Mouse (Mus musculus): ENCODE measurements at regions not wholly inside any gene's neighbourhood (a gene's known extent, or its start where the extent isn't known, plus 50 kb on each side); places are given as distances from the start of the nearest gene placed in this dataset.

DNA sequence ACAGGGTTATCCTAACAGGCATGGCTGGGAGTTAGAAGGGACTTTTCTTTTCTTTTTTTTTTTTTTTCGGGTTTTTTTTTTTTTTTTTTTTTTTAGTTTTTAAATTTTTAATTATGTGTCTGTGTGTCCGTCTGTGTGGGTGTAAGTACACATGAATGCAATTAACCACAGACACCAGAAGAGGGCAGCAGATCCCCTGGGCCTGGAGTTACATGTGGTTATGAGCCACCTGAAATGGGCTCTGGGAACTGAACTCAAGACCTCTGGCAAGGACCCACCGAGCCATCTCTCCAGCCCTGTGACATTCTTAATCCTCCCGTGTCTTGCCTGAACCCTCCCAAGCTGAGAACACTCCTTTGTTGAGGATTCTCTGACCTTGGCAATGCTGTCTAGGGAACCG lies 157.0 kb downstream of the Zfp36l2 start:
- Histone ChIP-seq H3K36me3 (ENCODE audit: control insufficient read depth, insufficient read depth, low read length) (no peaks in the 10 kb centered on the region), H3K27me3 (ENCODE audit: control insufficient read depth, insufficient read depth, low read length) (no peaks in the 10 kb centered on the region), H3K4me3 (replicated peaks; ENCODE audit: low read length) (no peak overlapping the region), H3K9ac (ENCODE audit: low read length) (no peak overlapping the region), H3K4me1 (ENCODE audit: control insufficient read depth, insufficient read depth, low read length) (peaks cover 29% of the 10 kb centered on the region), H3K4me2 (ENCODE audit: low read depth, low read length) (no peak overlapping the region), H3K9me3 (replicated peaks; ENCODE audit: control insufficient read depth, low read length) (no peaks in the 10 kb centered on the region), H3K27ac (ENCODE audit: low read length) (peak overlapping the region; percentile 57; the same call in 1 of the 2 replicates)
- no peak for ATAC-seq (ENCODE audit: insufficient read depth, low FRiP score)
- WGBS, result 80% methylated on average over 5 of the region's 5 CpGs

DNA sequence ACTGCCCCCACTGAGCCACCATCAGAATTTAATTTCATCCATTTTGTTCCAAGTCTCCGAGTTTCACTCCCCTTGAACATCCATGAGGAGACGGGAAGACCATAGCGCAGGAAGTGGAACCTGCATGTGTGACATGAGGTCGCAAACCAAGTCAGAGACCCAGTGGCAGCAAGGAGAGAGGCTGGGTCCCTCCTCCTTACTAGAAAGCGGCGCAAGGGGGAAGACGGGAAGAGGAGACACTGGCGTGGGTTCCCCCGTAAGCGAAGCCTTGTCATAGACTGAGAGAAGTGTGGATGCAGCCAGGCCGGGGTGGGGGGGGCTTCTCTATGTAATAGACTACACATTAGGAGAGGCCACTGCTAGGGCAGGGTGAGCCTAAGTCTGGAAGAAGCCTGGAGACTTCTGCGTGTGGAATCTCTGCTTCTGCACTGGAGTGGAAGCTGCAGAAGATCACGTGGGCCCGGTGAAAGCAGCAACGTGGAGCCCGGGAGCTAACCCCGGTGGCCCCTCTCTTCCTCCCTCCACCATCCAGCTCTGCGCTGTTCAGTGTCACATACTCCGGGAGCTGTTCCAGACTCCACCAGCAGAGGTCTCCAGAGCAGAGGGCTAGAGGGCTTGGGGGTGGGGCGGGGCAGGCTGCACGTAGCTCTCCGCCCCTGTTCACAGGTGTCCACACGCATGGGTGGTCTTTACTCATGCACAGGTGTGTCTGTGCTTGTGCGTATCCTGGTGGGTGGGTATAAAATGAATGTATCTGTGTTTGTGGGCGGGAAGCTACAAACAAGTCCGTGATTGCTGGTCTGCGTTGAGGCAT lies 159.4 kb downstream of the Zfp36l2 start:
- 25% methylated on average over 27 of the region's 27 CpGs for WGBS
- peak overlapping the region; percentile 48 for H3K4me2 ChIP-seq (ENCODE audit: low read depth, low read length)
- peak overlapping the region; percentile 21; the same call in 1 of the 2 replicates for H3K4me3 ChIP-seq (replicated peaks; ENCODE audit: low read length)
- H3K27ac ChIP-seq (ENCODE audit: low read length), result peak overlapping the region; percentile 94
- peak overlapping the region; percentile 65 for H3K9ac ChIP-seq (ENCODE audit: low read length)
- ATAC-seq (ENCODE audit: insufficient read depth, low FRiP score), result peak; percentile 68; the same call in 1 of the 2 replicates
- no peaks in the 10 kb centered on the region for H3K27me3 ChIP-seq (ENCODE audit: control insufficient read depth, insufficient read depth, low read length)
- H3K9me3 ChIP-seq (replicated peaks; ENCODE audit: control insufficient read depth, low read length), result 0 out of 2 replicates have a peak, but pooled peaks cover 3% of the 10 kb centered on the region
- H3K4me1 ChIP-seq (ENCODE audit: control insufficient read depth, insufficient read depth, low read length), result peaks cover 29% of the 10 kb centered on the region
- H3K36me3 ChIP-seq (ENCODE audit: control insufficient read depth, insufficient read depth, low read length), result no peaks in the 10 kb centered on the region

DNA sequence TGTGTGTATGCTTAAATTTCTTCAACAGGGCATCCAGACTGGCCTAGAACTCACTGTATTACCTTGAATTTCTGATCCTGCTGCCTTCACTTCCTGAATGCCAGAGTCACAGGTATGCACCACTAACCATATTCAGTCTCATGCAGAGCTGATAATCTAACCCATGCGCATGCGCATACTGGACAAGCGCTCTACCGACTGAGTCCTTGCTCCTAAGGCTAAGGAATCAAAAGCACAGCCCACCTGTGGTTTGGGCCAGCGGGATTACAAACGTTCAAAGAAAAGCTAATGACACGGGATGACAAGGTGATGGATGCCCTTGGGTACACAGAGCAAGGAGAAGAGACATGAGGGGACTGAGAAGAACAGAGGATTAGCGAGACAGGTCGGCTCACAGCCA lies 160.5 kb downstream of the Zfp36l2 start:
- peak overlapping the region; percentile 94 for H3K27ac ChIP-seq (ENCODE audit: low read length)
- no peaks in the 10 kb centered on the region for H3K27me3 ChIP-seq (ENCODE audit: control insufficient read depth, insufficient read depth, low read length)
- no peaks in the 10 kb centered on the region for H3K36me3 ChIP-seq (ENCODE audit: control insufficient read depth, insufficient read depth, low read length)
- H3K9me3 ChIP-seq (replicated peaks; ENCODE audit: control insufficient read depth, low read length), result 0 out of 2 replicates have a peak, but pooled peaks cover 3% of the 10 kb centered on the region
- H3K4me2 ChIP-seq (ENCODE audit: low read depth, low read length), result peak overlapping the region; percentile 25; the same call in 1 of the 2 replicates
- no peak for ATAC-seq (ENCODE audit: insufficient read depth, low FRiP score)
- H3K4me3 ChIP-seq (replicated peaks; ENCODE audit: low read length), result no peak overlapping the region
- H3K9ac ChIP-seq (ENCODE audit: low read length), result peak overlapping the region; percentile 65; the same call in 1 of the 2 replicates
- 51% methylated on average over 9 of the region's 9 CpGs for WGBS
- H3K4me1 ChIP-seq (ENCODE audit: control insufficient read depth, insufficient read depth, low read length), result peaks cover 28% of the 10 kb centered on the region

DNA sequence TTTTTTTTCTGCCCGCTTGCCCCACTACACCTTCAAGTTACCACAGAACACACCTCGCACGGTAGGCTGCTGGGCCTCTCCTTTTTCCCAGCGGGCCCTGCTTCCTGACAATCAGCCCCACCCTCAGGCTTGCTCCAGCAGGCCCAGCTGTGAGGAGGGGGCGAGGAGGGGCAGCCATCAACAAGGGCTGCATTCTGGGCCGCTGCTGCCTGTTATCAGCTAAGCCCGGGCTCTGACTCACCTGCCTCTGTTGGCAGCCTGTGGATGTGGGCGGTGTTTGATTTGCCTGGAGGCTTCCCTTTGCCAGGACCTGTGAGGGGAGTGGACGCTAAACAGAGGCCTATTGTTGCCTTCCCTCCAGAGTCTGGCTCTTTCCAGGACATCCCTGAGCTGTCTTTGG lies 161.6 kb downstream of the Zfp36l2 start:
- Histone ChIP-seq H3K36me3 (ENCODE audit: control insufficient read depth, insufficient read depth, low read length) (no peaks in the 10 kb centered on the region), H3K27ac (ENCODE audit: low read length) (peak overlapping the region; percentile 97), H3K4me3 (replicated peaks; ENCODE audit: low read length) (peak overlapping the region; percentile 10; the same call in 1 of the 2 replicates), H3K9ac (ENCODE audit: low read length) (peak overlapping the region; percentile 49; the same call in 1 of the 2 replicates), H3K4me1 (ENCODE audit: control insufficient read depth, insufficient read depth, low read length) (peaks cover 22% of the 10 kb centered on the region), H3K9me3 (replicated peaks; ENCODE audit: control insufficient read depth, low read length) (0 out of 2 replicates have a peak, but pooled peaks cover 3% of the 10 kb centered on the region), H3K27me3 (ENCODE audit: control insufficient read depth, insufficient read depth, low read length) (no peaks in the 10 kb centered on the region), H3K4me2 (ENCODE audit: low read depth, low read length) (peak overlapping the region; percentile 44; the same call in 1 of the 2 replicates)
- 31% methylated on average over 9 of the region's 9 CpGs for WGBS
- peak; percentile 90 for ATAC-seq (ENCODE audit: insufficient read depth, low FRiP score)

DNA sequence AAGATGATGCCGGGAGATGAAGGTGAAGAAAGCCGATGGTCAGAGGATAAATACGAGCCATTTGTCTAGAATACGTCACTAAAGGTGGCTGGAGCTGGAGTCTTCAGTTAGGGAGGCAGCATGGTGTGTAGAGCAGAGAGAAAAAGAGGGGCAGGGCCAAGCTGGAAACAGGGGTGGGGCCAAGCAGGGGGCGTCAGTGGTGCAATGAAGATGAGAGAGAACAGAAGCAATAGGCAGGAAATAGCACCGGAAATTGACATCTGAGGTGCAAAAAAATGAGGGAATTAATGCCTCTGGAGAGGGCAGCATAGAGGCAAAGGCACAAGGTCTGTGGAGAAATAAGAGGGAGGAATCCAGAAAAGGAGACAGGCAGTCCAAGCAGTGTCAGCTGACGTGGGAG lies 165.4 kb downstream of the Zfp36l2 start:
- no peaks in the 10 kb centered on the region for H3K36me3 ChIP-seq (ENCODE audit: control insufficient read depth, insufficient read depth, low read length)
- peaks cover 11% of the 10 kb centered on the region; the same call in 1 of the 2 replicates for H3K4me1 ChIP-seq (ENCODE audit: control insufficient read depth, insufficient read depth, low read length)
- no peak overlapping the region for H3K4me2 ChIP-seq (ENCODE audit: low read depth, low read length)
- 0 out of 2 replicates have a peak, but pooled peaks cover 3% of the 10 kb centered on the region for H3K9me3 ChIP-seq (replicated peaks; ENCODE audit: control insufficient read depth, low read length)
- 83% methylated on average over 7 of the region's 7 CpGs for WGBS
- no peak for ATAC-seq (ENCODE audit: insufficient read depth, low FRiP score)
- H3K9ac ChIP-seq (ENCODE audit: low read length), result no peak overlapping the region
- no peak overlapping the region for H3K27ac ChIP-seq (ENCODE audit: low read length)
- no peak overlapping the region for H3K4me3 ChIP-seq (replicated peaks; ENCODE audit: low read length)
- no peaks in the 10 kb centered on the region for H3K27me3 ChIP-seq (ENCODE audit: control insufficient read depth, insufficient read depth, low read length)

DNA sequence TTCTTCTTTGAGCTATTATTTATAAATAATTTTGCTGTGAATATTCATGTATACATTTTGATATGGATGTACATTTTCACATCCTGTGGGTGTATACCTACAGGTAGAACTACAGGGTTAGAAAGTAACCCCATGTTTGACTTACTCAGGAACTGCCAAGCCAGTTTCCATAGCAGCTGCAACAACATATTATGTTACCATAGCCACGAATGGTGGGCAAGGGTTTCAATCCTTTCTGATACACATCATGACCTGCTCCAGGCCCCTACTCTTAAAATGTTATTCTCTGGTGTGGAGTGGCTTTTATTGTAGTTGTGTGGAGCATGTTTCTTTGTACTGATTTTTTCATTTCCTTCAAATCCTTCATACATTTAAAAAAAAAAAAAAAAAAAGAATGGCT lies 168.9 kb downstream of the Zfp36l2 start:
- no peak overlapping the region for H3K27ac ChIP-seq (ENCODE audit: low read length)
- H3K9me3 ChIP-seq (replicated peaks; ENCODE audit: control insufficient read depth, low read length), result 0 out of 2 replicates have a peak, but pooled peaks cover under 1% of the 10 kb centered on the region

DNA sequence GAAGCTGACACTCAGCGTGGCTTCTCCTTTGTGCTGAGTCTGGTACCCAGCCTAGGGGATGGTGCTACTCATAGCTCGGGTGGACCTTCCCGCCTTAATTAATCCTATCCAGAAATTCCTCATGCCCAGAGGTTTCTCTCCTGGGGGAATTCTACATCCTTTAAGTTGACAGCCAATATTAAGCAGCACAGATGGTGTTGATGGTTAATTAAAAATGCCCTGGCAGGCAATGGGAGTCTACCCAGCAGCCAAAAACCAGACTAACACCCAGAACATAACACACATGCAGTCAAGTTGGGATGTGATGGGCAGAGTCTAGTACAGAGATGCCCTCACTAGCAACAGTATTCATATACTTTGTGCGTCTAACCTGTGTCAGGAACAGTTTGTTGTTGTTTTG lies 169.9 kb downstream of the Zfp36l2 start:
- Histone ChIP-seq H3K9me3 (replicated peaks; ENCODE audit: control insufficient read depth, low read length) (no peaks in the 10 kb centered on the region), H3K27me3 (ENCODE audit: control insufficient read depth, insufficient read depth, low read length) (no peaks in the 10 kb centered on the region), H3K27ac (ENCODE audit: low read length) (no peak overlapping the region), H3K9ac (ENCODE audit: low read length) (no peak overlapping the region), H3K36me3 (ENCODE audit: control insufficient read depth, insufficient read depth, low read length) (no peaks in the 10 kb centered on the region), H3K4me3 (replicated peaks; ENCODE audit: low read length) (no peak overlapping the region), H3K4me2 (ENCODE audit: low read depth, low read length) (no peak overlapping the region), H3K4me1 (ENCODE audit: control insufficient read depth, insufficient read depth, low read length) (peaks cover 8% of the 10 kb centered on the region; the same call in 1 of the 2 replicates)
- 85% methylated on average over 4 of the region's 4 CpGs for WGBS
- no peak for ATAC-seq (ENCODE audit: insufficient read depth, low FRiP score)

More for the DNA sequence above, 168.9 kb downstream of the Zfp36l2 start:
- H3K4me2 ChIP-seq (ENCODE audit: low read depth, low read length), result no peak overlapping the region
- H3K4me1 ChIP-seq (ENCODE audit: control insufficient read depth, insufficient read depth, low read length), result peaks cover 8% of the 10 kb centered on the region; the same call in 1 of the 2 replicates
- no peaks in the 10 kb centered on the region for H3K36me3 ChIP-seq (ENCODE audit: control insufficient read depth, insufficient read depth, low read length)
- H3K9ac ChIP-seq (ENCODE audit: low read length), result no peak overlapping the region
- H3K4me3 ChIP-seq (replicated peaks; ENCODE audit: low read length), result no peak overlapping the region
- WGBS, result 49% methylated on average over 1 of the region's 1 CpGs
- ATAC-seq (ENCODE audit: insufficient read depth, low FRiP score), result no peak
- H3K27me3 ChIP-seq (ENCODE audit: control insufficient read depth, insufficient read depth, low read length), result no peaks in the 10 kb centered on the region

DNA sequence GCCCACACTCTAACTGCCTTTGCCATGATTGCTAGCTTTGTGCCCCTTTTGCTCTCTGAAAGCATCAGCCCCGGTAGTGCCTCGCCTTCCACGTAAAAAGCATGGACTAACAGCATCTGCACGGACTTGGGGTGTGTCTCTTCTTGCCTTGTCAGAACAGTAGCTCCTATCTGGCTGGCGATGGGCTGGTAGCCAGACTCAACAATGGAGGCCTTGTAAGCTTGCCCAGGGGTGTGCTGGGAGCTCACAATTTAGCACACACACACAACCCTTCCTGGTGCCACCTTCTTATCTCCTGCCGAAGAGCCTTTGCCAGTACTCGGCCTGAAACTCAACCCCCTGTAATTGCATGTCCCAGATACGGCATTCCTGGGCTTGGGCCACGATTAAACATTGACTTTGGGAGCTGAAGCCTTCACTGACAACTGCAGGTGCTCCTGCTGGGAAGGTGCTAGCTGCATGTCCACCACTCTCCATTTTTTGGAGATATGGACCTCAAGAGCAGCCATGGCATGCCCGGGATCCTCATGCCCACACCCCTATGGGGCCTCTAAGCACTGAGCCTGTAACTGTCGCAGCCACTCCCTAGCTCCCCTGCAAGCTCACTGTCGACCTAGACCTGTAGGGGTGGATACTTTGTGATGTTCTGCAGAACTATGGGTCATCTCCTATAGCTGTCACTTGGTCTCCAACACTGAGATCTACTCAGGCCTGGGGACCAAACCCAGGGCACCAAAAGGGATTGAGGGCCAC lies 166.7 kb upstream of the Haao start:
- peaks cover 8% of the 10 kb centered on the region; the same call in 1 of the 2 replicates for H3K4me1 ChIP-seq (ENCODE audit: control insufficient read depth, insufficient read depth, low read length)
- H3K9ac ChIP-seq (ENCODE audit: low read length), result 0 out of 2 replicates have a peak overlapping the region, but pooled peaks have one; percentile 16
- H3K9me3 ChIP-seq (replicated peaks; ENCODE audit: control insufficient read depth, low read length), result no peaks in the 10 kb centered on the region
- H3K36me3 ChIP-seq (ENCODE audit: control insufficient read depth, insufficient read depth, low read length), result no peaks in the 10 kb centered on the region
- no peaks in the 10 kb centered on the region for H3K27me3 ChIP-seq (ENCODE audit: control insufficient read depth, insufficient read depth, low read length)
- H3K4me2 ChIP-seq (ENCODE audit: low read depth, low read length), result no peak overlapping the region
- no peak overlapping the region for H3K4me3 ChIP-seq (replicated peaks; ENCODE audit: low read length)
- 61% methylated on average over 12 of the region's 12 CpGs for WGBS
- peak overlapping the region; percentile 77 for H3K27ac ChIP-seq (ENCODE audit: low read length)
- ATAC-seq (ENCODE audit: insufficient read depth, low FRiP score), result peak; percentile 89
